Comparison of ENCODE assay signal across 8 mouse cellular contexts in the genomic region with DNA sequence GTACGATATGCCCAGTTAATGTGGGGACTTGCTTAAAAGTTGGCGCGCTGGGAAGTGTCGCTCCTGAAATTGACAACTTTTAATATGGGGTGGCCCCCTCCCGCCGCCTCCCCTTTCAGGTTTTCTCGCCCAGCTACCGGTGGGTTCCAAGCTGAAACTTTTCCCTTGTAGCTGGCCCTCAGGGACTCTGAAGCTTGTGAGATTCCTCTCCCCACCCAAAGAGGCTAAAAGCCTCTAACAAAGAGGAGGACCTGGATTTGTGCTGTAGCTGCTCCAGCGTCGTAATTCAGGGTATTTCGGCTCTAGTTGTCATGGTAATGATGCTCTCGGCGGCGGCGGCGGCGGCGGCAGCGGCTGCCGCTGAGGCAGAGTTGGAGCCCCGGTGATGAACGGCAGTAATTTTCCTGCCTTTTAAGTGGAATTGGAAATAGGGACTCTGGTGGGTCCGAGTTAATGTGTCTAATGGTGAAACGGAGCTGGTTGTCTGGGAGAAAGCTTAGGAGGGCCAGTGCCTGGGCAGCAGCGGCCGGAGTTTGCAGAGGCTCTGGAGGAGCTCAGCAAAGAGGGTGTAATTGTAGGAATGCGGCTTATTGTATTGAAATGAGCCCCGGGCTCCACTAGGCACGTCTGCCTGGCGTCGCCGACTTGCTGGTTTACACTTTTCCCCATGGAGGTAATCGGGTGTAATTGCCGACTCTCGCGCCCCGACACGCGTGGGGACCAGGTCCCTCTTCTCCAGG. TPM values are rescaled to one million over a fixed set of nuclear protein-coding genes. Genes with fewer than 3 reads are reported as not detected.
A peak's percentile ranks its signal among the peaks of the same experiment; 100 is the strongest.
DNase-seq lines count a peak whose midpoint lies in the region; ATAC-seq and TF ChIP-seq lines count a peak whose summit lies in the region.

No protein-coding gene starts in this region.

- ATAC-seq in embryonic facial prominence, embryonic 13.5 days (ENCODE audit: insufficient number of reproducible peaks, insufficient read depth, low FRiP score, low TSS enrichment, low read depth): no peak
- no peak for ATAC-seq in hindbrain, embryonic 11.5 days (ENCODE audit: low FRiP score)
- ATAC-seq in limb, embryonic 14.5 days (ENCODE audit: low FRiP score, low read depth): no peak
- ATAC-seq in neural tube, embryonic 11.5 days (ENCODE audit: insufficient read depth, low FRiP score, low TSS enrichment): no peak
- no peak for ATAC-seq in granulocyte monocyte progenitor cell, adult 5-6 weeks (replicated peaks; ENCODE audit: poor library complexity, severe bottlenecking)

- no peak for TF ChIP-seq POLR2A in limb, embryonic 14.5 days (IDR thresholded peaks at IDR 0.05; ENCODE audit: borderline replicate concordance, extremely low read depth, insufficient read depth, insufficient read length)

- peak overlapping the region; percentile 71 for H3K4me3 ChIP-seq in left cerebral cortex, adult 2 months
- peak overlapping the region; percentile 65 for H3K4me3 ChIP-seq in embryonic facial prominence, embryonic 13.5 days
- peak overlapping the region; percentile 59 for H3K4me3 ChIP-seq in hindbrain, embryonic 11.5 days (ENCODE audit: low read depth, low read length)
- H3K4me3 ChIP-seq in limb, embryonic 14.5 days (replicated peaks; ENCODE audit: low read length): peak overlapping the region; percentile 59
- H3K4me3 ChIP-seq in neural tube, embryonic 11.5 days (ENCODE audit: low read depth, low read length): peak overlapping the region; percentile 44

- peak; percentile 40 to 47 for DNase-seq in left cerebral cortex, adult 2 months (ENCODE audit: extremely low spot score in 1 of 2, low spot score in 2 of 2)
- DNase-seq in left cerebral cortex, adult 11 months (ENCODE audit: low spot score): no peak
- peak; percentile 38 to 55 for DNase-seq in adrenal gland, adult 18-20 months (ENCODE audit: low spot score in 2 of 2)
- DNase-seq in hindbrain, embryonic 11.5 days (ENCODE audit: low spot score): peak; percentile 80
- DNase-seq in limb, embryonic 14.5 days (ENCODE audit: low spot score): peak; percentile 50
- DNase-seq in neural tube, embryonic 11.5 days (ENCODE audit: low spot score): peak; percentile 78

- intact Hi-C loops in left cerebral cortex, adult 2 months (cut with DNase I): loop anchor here (2.0 to 10.0 kb wide), 5 partner anchors 97 to 541 kb away; a partner anchor contains a TSS

- peaks cover 49% of the 10 kb centered on the region for H3K27me3 ChIP-seq in embryonic facial prominence, embryonic 13.5 days
- peaks cover 36% of the 10 kb centered on the region for H3K27me3 ChIP-seq in hindbrain, embryonic 11.5 days (ENCODE audit: control insufficient read depth, insufficient read depth, low read length)
- peaks cover 51% of the 10 kb centered on the region for H3K27me3 ChIP-seq in limb, embryonic 14.5 days (ENCODE audit: control insufficient read depth, insufficient read depth, low read length)
- peaks cover 30% of the 10 kb centered on the region for H3K27me3 ChIP-seq in neural tube, embryonic 11.5 days (ENCODE audit: control insufficient read depth, insufficient read depth, low read length)

- H3K9me3 ChIP-seq in embryonic facial prominence, embryonic 13.5 days: no peaks in the 10 kb centered on the region
- H3K9me3 ChIP-seq in hindbrain, embryonic 11.5 days (ENCODE audit: control insufficient read depth, low read length): no peaks in the 10 kb centered on the region
- H3K9me3 ChIP-seq in limb, embryonic 14.5 days (ENCODE audit: control insufficient read depth, low read length): no peaks in the 10 kb centered on the region
- no peaks in the 10 kb centered on the region for H3K9me3 ChIP-seq in neural tube, embryonic 11.5 days (ENCODE audit: control insufficient read depth, low read length)

- WGBS in embryonic facial prominence, embryonic 13.5 days: under 1% methylated on average over 39 of the region's 39 CpGs
- under 1% methylated on average over 39 of the region's 39 CpGs for WGBS in hindbrain, embryonic 11.5 days
- WGBS in limb, embryonic 14.5 days: under 1% methylated on average over 39 of the region's 39 CpGs
- WGBS in neural tube, embryonic 11.5 days: under 1% methylated on average over 39 of the region's 39 CpGs

- H3K9ac ChIP-seq in embryonic facial prominence, embryonic 13.5 days: peak overlapping the region; percentile 76
- peak overlapping the region; percentile 72 for H3K9ac ChIP-seq in hindbrain, embryonic 11.5 days (ENCODE audit: low read depth, low read length)
- peak overlapping the region; percentile 56 for H3K9ac ChIP-seq in limb, embryonic 14.5 days (ENCODE audit: low read depth, low read length, severe bottlenecking)
- H3K9ac ChIP-seq in neural tube, embryonic 11.5 days (ENCODE audit: low read length): peak overlapping the region; percentile 61

- no peak for TF ChIP-seq CTCF in left cerebral cortex, adult 2 months (IDR thresholded peaks at IDR 0.05)

- peak overlapping the region; percentile 86 for H3K27ac ChIP-seq in left cerebral cortex, adult 2 months
- 0 out of 2 replicates have a peak overlapping the region, but pooled peaks have one; percentile 77 for H3K27ac ChIP-seq in embryonic facial prominence, embryonic 13.5 days
- peak overlapping the region; percentile 75; the same call in 1 of the 2 replicates for H3K27ac ChIP-seq in hindbrain, embryonic 11.5 days (ENCODE audit: low read depth, low read length)
- no peak overlapping the region for H3K27ac ChIP-seq in limb, embryonic 14.5 days (replicated peaks; ENCODE audit: low read depth, low read length)
- peak overlapping the region; percentile 5 for H3K27ac ChIP-seq in neural tube, embryonic 11.5 days (ENCODE audit: low read depth, low read length)

- H3K4me1 ChIP-seq in embryonic facial prominence, embryonic 13.5 days: peaks cover 47% of the 10 kb centered on the region
- H3K4me1 ChIP-seq in hindbrain, embryonic 11.5 days (replicated peaks; ENCODE audit: control insufficient read depth, insufficient read depth, low read length): peaks cover 15% of the 10 kb centered on the region
- peaks cover 30% of the 10 kb centered on the region for H3K4me1 ChIP-seq in limb, embryonic 14.5 days (ENCODE audit: control insufficient read depth, insufficient read depth, low read length)
- peaks cover 19% of the 10 kb centered on the region for H3K4me1 ChIP-seq in neural tube, embryonic 11.5 days (ENCODE audit: control insufficient read depth, insufficient read depth, low read length)

- H3K36me3 ChIP-seq in embryonic facial prominence, embryonic 13.5 days: no peaks in the 10 kb centered on the region
- H3K36me3 ChIP-seq in hindbrain, embryonic 11.5 days (ENCODE audit: control insufficient read depth, insufficient read depth, low read length): no peaks in the 10 kb centered on the region
- H3K36me3 ChIP-seq in limb, embryonic 14.5 days (ENCODE audit: control insufficient read depth, insufficient read depth, low read length): no peaks in the 10 kb centered on the region
- no peaks in the 10 kb centered on the region; the same call in 1 of the 2 replicates for H3K36me3 ChIP-seq in neural tube, embryonic 11.5 days (ENCODE audit: control insufficient read depth, insufficient read depth, low read length)

- peak overlapping the region; percentile 98 for H3K4me2 ChIP-seq in embryonic facial prominence, embryonic 13.5 days
- H3K4me2 ChIP-seq in hindbrain, embryonic 11.5 days (replicated peaks; ENCODE audit: low read depth, low read length): peak overlapping the region; percentile 98
- peak overlapping the region; percentile 97 for H3K4me2 ChIP-seq in limb, embryonic 14.5 days (replicated peaks; ENCODE audit: low read depth, low read length, severe bottlenecking)
- H3K4me2 ChIP-seq in neural tube, embryonic 11.5 days (ENCODE audit: low read depth): peak overlapping the region; percentile 64

RNA-seq across cellular contexts. Expression of a gene that starts 0.9 kb away (rescaled TPM):
- 10 to 100 TPM; 23.9 to 53.9 TPM for total RNA-seq in left cerebral cortex, adult 2 months (2021)
- total RNA-seq in adrenal gland, adult 18-20 months (2021): 100 to 1,000 TPM in 1 of 2 experiments, 10 to 100 TPM in 1; 77.9 to 107 TPM
- 1.0 TPM in 2 replicates for polyA plus RNA-seq in embryonic facial prominence, embryonic 13.5 days (2015; fragmentation: Nextera tagmentation; extraction: Ambion mirVana)
- 1.2 and 1.7 TPM in 2 replicates for polyA plus RNA-seq in hindbrain, embryonic 11.5 days (2014; fragmentation: Nextera tagmentation; extraction: Ambion mirVana)
- 0.79 and 1.3 TPM in 2 replicates for polyA plus RNA-seq in limb, embryonic 14.5 days (2012; rRNA removed)
- 0.44 and 0.59 TPM in 2 replicates for polyA plus RNA-seq in limb, embryonic 14.5 days (2014; fragmentation: Nextera tagmentation; extraction: Ambion mirVana)
- 0.37 and 0.54 TPM in 2 replicates for polyA plus RNA-seq in neural tube, embryonic 11.5 days (2014; fragmentation: Nextera tagmentation; extraction: Ambion mirVana)
- 0.21 TPM in 1 of 2 replicates, not detected in the other for total RNA-seq in granulocyte monocyte progenitor cell, adult 5-6 weeks (2014; fragmentation: Nextera tagmentation)
- 0.36 and 0.99 TPM in 2 replicates for total RNA-seq in granulocyte monocyte progenitor cell, adult 5-6 weeks (2017)
